Mouse (Mus musculus) MEL (cell line): Measurements from ENCODE around the gene Runx1.

Experiments used
- CHD2 ChIP-seq: IDR thresholded peaks from 2 replicates; pipeline ENCODE4 v1.6.1; 2011; ENCODE audit warnings: low read length, improper control_type of control experiment
- E2F4 ChIP-seq: IDR thresholded peaks from 2 replicates; pipeline ENCODE4 v1.6.1; 2011; ENCODE audit warnings: low read depth, low read length, improper control_type of control experiment, borderline replicate concordance
- ELF1 ChIP-seq: IDR thresholded peaks from 2 replicates; pipeline ENCODE4 v1.6.1; 2014; ENCODE audit warnings: low read depth, mild to moderate bottlenecking, inconsistent platforms, low read length, improper control_type of control experiment, moderate library complexity
- MEF2A ChIP-seq: IDR thresholded peaks from 2 replicates; pipeline ENCODE4 v1.6.1; 2014; ENCODE audit warnings: low read depth, mild to moderate bottlenecking, inconsistent platforms, low read length, improper control_type of control experiment; ENCODE audit not compliant: poor library complexity, insufficient replicate concordance, severe bottlenecking; ENCODE audit errors: extremely low read depth
- MYB ChIP-seq: IDR thresholded peaks from 2 replicates; pipeline ENCODE4 v1.6.1; 2011; ENCODE audit warnings: mild to moderate bottlenecking, low read depth, low read length, improper control_type of control experiment
- RAD21 ChIP-seq: IDR thresholded peaks from 2 replicates; pipeline ENCODE4 v1.6.1; 2011; ENCODE audit warnings: mild to moderate bottlenecking, low read depth, low read length, improper control_type of control experiment
- RCOR1 ChIP-seq: IDR thresholded peaks from 2 replicates; pipeline ENCODE4 v1.6.1; 2012; ENCODE audit warnings: low read depth, mild to moderate bottlenecking, inconsistent platforms, low read length, improper control_type of control experiment
- TBP ChIP-seq: IDR thresholded peaks from 2 replicates; pipeline ENCODE4 v1.8.0; 2011; ENCODE audit warnings: low read depth, low read length, improper control_type of control experiment
- USF1 ChIP-seq: IDR thresholded peaks from 2 replicates; pipeline ENCODE4 v1.6.1; 2014; ENCODE audit warnings: low read depth, mild to moderate bottlenecking, inconsistent platforms, low read length, improper control_type of control experiment, moderate library complexity
- ZC3H11A ChIP-seq: IDR thresholded peaks from 2 replicates; pipeline ENCODE4 v1.6.1; 2012; ENCODE audit warnings: low read depth, mild to moderate bottlenecking, inconsistent platforms, low read length, improper control_type of control experiment
- ZNF384 ChIP-seq: IDR thresholded peaks from 2 replicates; pipeline ENCODE4 v1.6.1; 2012; ENCODE audit warnings: low read depth, mild to moderate bottlenecking, inconsistent platforms, low read length, improper control_type of control experiment

- TF ChIP-seq RCOR1 (no peak), RAD21 (no peak), USF1 (no peak), ZNF384 (no peak), MYB (no peak), TBP (no peak), ELF1 (no peak), CHD2 (no peak), E2F4 (no peak), MEF2A (no peak), ZC3H11A (no peak)
Observed at GRCm38 (mm10) chr16:92621859-92622258, 204.1 kb downstream of the Runx1 start.
